Mouse (Mus musculus) cerebellum, adult 2 months (tissue): ENCODE measurements at regions not wholly inside any gene's neighbourhood (a gene's known extent, or its start where the extent isn't known, plus 50 kb on each side); places are given as distances from the start of the nearest gene placed in this dataset.

Experiments used
- CTCF ChIP-seq: fragments of 200-500 bp; IDR thresholded peaks from 2 replicates; pipeline ENCODE4 v1.5.1; 2011; ENCODE audit warnings: low read depth, mild to moderate bottlenecking, control low read depth, low read length, moderate library complexity, borderline replicate concordance; ENCODE audit not compliant: insufficient read depth
- POLR2A ChIP-seq: fragments of 200-500 bp; IDR thresholded peaks from 2 replicates; pipeline ENCODE4 v1.6.1; 2011; ENCODE audit warnings: low read length, control low read depth, borderline replicate concordance; ENCODE audit not compliant: insufficient read depth

DNA sequence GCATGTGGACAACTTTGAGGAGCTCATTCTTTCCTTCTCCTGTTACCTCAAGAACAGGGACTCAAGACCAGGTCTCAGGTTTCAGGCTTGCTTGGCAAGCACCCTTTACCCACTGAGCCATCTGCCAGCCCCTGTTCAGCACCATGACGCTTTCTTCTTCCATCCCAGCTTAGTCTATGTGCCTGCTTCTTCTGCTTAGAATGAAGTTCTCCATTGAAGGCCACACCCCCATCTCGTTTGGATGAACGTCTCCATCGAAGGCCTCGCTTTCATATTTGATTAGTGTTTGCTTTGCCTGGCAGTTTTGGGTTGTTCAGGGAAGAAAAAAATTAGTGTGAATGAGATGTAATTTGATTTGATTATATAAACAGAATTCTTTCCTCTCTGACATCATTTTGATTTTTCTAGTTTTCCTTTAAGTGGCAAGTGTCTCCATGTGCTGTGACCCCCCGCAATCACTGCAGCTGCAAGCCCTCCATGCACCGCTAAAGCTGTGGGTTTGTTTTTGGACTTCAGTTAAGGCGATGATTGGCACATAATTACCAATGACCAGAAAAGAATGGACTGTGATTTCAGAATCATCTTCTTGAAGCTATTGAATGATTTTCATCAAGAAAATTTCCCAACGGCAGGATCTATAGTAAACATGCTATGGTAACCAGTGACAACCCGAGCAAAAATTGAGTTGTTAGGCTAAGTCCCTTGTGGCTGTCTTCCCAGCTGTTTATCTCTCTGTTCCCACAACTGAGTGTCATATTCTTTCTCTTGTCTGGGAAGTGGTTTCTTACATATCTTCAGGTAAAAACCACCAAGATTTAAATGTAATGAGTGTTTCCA, 106.4 kb upstream of the D1Pas1 start:
- TF ChIP-seq CTCF (no peak), POLR2A (no peak)
